Mouse (Mus musculus) kidney, adult 11 months (tissue): ENCODE measurements at regions not wholly inside any gene's neighbourhood (a gene's known extent, or its start where the extent isn't known, plus 50 kb on each side); places are given as distances from the start of the nearest gene placed in this dataset.

Experiments
- DNase-seq: peaks from one replicate; pipeline ENCODE4 v3.0.0; 2022

DNA sequence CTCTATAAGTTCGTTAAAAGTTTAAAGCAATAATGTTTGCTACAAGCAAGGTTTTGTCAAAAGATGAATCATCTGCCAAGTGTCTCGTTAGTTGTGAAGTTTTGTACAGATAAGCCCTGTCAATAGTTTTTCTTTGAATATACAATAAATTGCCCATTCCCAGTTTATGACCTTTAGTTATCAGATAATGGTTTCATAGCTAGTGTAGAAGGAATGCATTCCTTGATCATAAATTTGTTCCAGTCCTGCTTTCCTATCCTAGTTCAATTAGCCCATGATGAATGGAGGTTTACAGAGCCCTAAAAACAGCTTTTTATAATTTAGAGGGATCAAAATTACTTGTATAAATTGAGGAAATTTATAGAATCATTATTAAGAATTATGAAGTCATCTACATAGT lies 62.5 kb upstream of the Lrch2 start:
- no peak for DNase-seq

DNA sequence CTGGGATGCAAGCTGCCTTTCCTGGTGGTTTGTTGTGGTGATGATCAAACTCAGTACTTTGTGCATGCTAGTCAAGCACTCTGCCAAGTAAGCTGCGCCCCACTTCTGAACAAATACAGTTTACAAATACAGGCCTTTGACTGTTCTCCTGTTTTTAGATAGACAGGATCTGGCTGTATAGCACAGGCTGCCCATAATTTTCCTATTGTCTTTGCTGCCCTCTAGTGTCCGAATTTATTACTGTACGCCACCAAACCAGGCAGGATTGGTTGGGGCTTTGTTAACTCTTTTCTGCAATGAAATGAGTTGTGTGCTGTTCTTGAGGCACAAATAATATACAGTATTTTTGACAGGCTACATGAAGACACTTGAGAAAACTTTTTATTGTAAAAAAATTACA lies 54.8 kb upstream of the Lrch2 start:
- peak; percentile 4 for DNase-seq
